ENCODE assay signal across 8 mouse cellular contexts in genomic region chr11:79961346-79962124, GRCm38 (mm10). TPM values are rescaled to one million over a fixed set of nuclear protein-coding genes. Genes with fewer than 3 reads are reported as not detected.
A peak's percentile ranks its signal among the peaks of the same experiment; 100 is the strongest.
DNase-seq lines count a peak whose midpoint lies in the region; ATAC-seq and TF ChIP-seq lines count a peak whose summit lies in the region.

No protein-coding gene starts in this region.

- no peaks in the 10 kb centered on the region for H3K27me3 ChIP-seq in cerebellum, adult 2 months (ENCODE audit: control insufficient read depth, insufficient read depth, low read length)
- peaks cover 15% of the 10 kb centered on the region for H3K27me3 ChIP-seq in erythroblast, embryonic 14.5 days (ENCODE audit: control insufficient read depth)
- no peaks in the 10 kb centered on the region; the same call in 1 of the 2 replicates for H3K27me3 ChIP-seq in kidney, embryonic 16.5 days (ENCODE audit: insufficient read depth, low read length)
- no peaks in the 10 kb centered on the region for H3K27me3 ChIP-seq in midbrain, embryonic 14.5 days (ENCODE audit: control insufficient read depth, insufficient read depth, low read length)

- 7% methylated on average over 27 of the region's 27 CpGs for WGBS in cerebellum, adult 2 months
- WGBS in kidney, embryonic 16.5 days, result 5% methylated on average over 27 of the region's 27 CpGs
- WGBS in midbrain, embryonic 14.5 days, result 6% methylated on average over 27 of the region's 27 CpGs

- H3K4me2 ChIP-seq in kidney, embryonic 16.5 days (replicated peaks; ENCODE audit: low read depth, low read length), result peak overlapping the region; percentile 72
- peak overlapping the region; percentile 90 for H3K4me2 ChIP-seq in midbrain, embryonic 14.5 days (ENCODE audit: low read length)

- no peak overlapping the region for H3K27ac ChIP-seq in cerebellum, adult 2 months (ENCODE audit: insufficient read depth, low read length)
- H3K27ac ChIP-seq in kidney, embryonic 16.5 days (ENCODE audit: low read length), result peak overlapping the region; percentile 85
- H3K27ac ChIP-seq in midbrain, embryonic 14.5 days (replicated peaks; ENCODE audit: low read depth, low read length), result peak overlapping the region; percentile 60; the same call in 1 of the 2 replicates

- no peaks in the 10 kb centered on the region; the same call in 1 of the 2 replicates for H3K4me1 ChIP-seq in cerebellum, adult 2 months (ENCODE audit: control insufficient read depth, insufficient read depth, low read length)
- peaks cover 26% of the 10 kb centered on the region for H3K4me1 ChIP-seq in erythroblast, embryonic 14.5 days (ENCODE audit: control insufficient read depth)
- peaks cover 14% of the 10 kb centered on the region for H3K4me1 ChIP-seq in kidney, embryonic 16.5 days (ENCODE audit: insufficient read depth, low read length)
- peaks cover 8% of the 10 kb centered on the region for H3K4me1 ChIP-seq in midbrain, embryonic 14.5 days (ENCODE audit: control insufficient read depth, insufficient read depth, low read length)

- TF ChIP-seq CTCF in cerebellum, adult 2 months (IDR thresholded peaks at IDR 0.05; ENCODE audit: borderline replicate concordance, insufficient read depth, low read depth, low read length), result no peak

- H3K36me3 ChIP-seq in erythroblast, embryonic 14.5 days (ENCODE audit: control insufficient read depth), result peaks cover 37% of the 10 kb centered on the region
- H3K36me3 ChIP-seq in kidney, embryonic 16.5 days (ENCODE audit: insufficient read depth, low read length), result peaks cover 27% of the 10 kb centered on the region
- H3K36me3 ChIP-seq in midbrain, embryonic 14.5 days (ENCODE audit: control insufficient read depth, insufficient read depth, low read length), result peaks cover 30% of the 10 kb centered on the region

- peak in 1 of 2 experiments; percentile 8 for DNase-seq in cerebellum, adult 2 months
- no peak for DNase-seq in cerebellum, adult 11 months
- peak; percentile 36 for DNase-seq in A20 (ENCODE audit: low read depth, low spot score)
- peak; percentile 1 for DNase-seq in midbrain, embryonic 14.5 days
- no peak for DNase-seq in left cerebral cortex, adult 8-10 months (ENCODE audit: low spot score in 2 of 2)
- DNase-seq in frontal cortex, postnatal 14 days (ENCODE audit: low spot score in 2 of 2), result no peak

- TF ChIP-seq POLR2A in cerebellum, adult 2 months (IDR thresholded peaks at IDR 0.05; ENCODE audit: borderline replicate concordance, insufficient read depth, low read length), result no peak

- peak; percentile 37 for ATAC-seq in kidney, embryonic 16.5 days (ENCODE audit: low FRiP score, low TSS enrichment)
- no peak for ATAC-seq in midbrain, embryonic 14.5 days (ENCODE audit: low FRiP score, low TSS enrichment)

- peak overlapping the region; percentile 90 for H3K4me3 ChIP-seq in cerebellum, adult 2 months (replicated peaks; ENCODE audit: insufficient read depth, low read depth, low read length)
- H3K4me3 ChIP-seq in erythroblast, embryonic 14.5 days (replicated peaks), result peak overlapping the region; percentile 86
- peak overlapping the region; percentile 68 for H3K4me3 ChIP-seq in kidney, embryonic 16.5 days (ENCODE audit: low read length)
- H3K4me3 ChIP-seq in midbrain, embryonic 14.5 days (replicated peaks; ENCODE audit: low read depth, low read length), result peak overlapping the region; percentile 74

- H3K9me3 ChIP-seq in erythroblast, embryonic 14.5 days (ENCODE audit: control insufficient read depth, low read length), result no peaks in the 10 kb centered on the region
- H3K9me3 ChIP-seq in kidney, embryonic 16.5 days (ENCODE audit: low read length), result no peaks in the 10 kb centered on the region
- H3K9me3 ChIP-seq in midbrain, embryonic 14.5 days (ENCODE audit: control insufficient read depth, low read length), result no peaks in the 10 kb centered on the region

- peak overlapping the region; percentile 80 for H3K9ac ChIP-seq in kidney, embryonic 16.5 days (replicated peaks; ENCODE audit: low read length)
- H3K9ac ChIP-seq in midbrain, embryonic 14.5 days (replicated peaks; ENCODE audit: low read length), result peak overlapping the region; percentile 57; the same call in 1 of the 2 replicates

RNA-seq across cellular contexts. Expression of gene Utp6, which starts 0.7 kb away (rescaled TPM):
- 26.1 and 28.3 TPM in 2 replicates for polyA plus RNA-seq in cerebellum, adult 2 months (2012; rRNA removed)
- polyA plus RNA-seq in erythroblast, embryonic 14.5 days (2012), result 0.19 and 0.37 TPM in 2 replicates
- polyA plus RNA-seq in kidney, embryonic 16.5 days (2015; fragmentation: Nextera tagmentation; extraction: Ambion mirVana), result 48.7 and 49.7 TPM in 2 replicates
- polyA plus RNA-seq in midbrain, embryonic 14.5 days (2014; fragmentation: Nextera tagmentation; extraction: Ambion mirVana), result 32.9 and 51.9 TPM in 2 replicates
- total RNA-seq in left cerebral cortex, adult 8-10 months (2022), result 10 to 100 TPM; 25.3 to 31.4 (median 28.2) TPM

RNA-seq across cellular contexts. Expression of gene Suz12, which starts 31.4 kb away (rescaled TPM):
- 23.4 and 25.7 TPM in 2 replicates for polyA plus RNA-seq in cerebellum, adult 2 months (2012; rRNA removed)
- polyA plus RNA-seq in erythroblast, embryonic 14.5 days (2012), result 0.95 and 1.1 TPM in 2 replicates
- 13.7 and 17.9 TPM in 2 replicates for polyA plus RNA-seq in kidney, embryonic 16.5 days (2015; fragmentation: Nextera tagmentation; extraction: Ambion mirVana)
- 18.1 and 21.4 TPM in 2 replicates for polyA plus RNA-seq in midbrain, embryonic 14.5 days (2014; fragmentation: Nextera tagmentation; extraction: Ambion mirVana)
- total RNA-seq in left cerebral cortex, adult 8-10 months (2022), result 10 to 100 TPM; 34.4 to 48.9 (median 44.7) TPM

Comparison
In these comparisons a context has a peak if more than half of its experiments do, and no peak if none do; other contexts are left out.
1. DNase-seq: peak in A20 (single experiment) and midbrain, embryonic 14.5 days (single experiment); none in cerebellum, adult 11 months (single experiment), left cerebral cortex, adult 8-10 months (0 of 2) and frontal cortex, postnatal 14 days (0 of 2).
2. RNA of gene Utp6, which starts 0.7 kb away (polyA plus RNA-seq): 32.9 to 51.9 TPM in midbrain, embryonic 14.5 days, 48.7 to 49.7 TPM in kidney, embryonic 16.5 days and 26.1 to 28.3 TPM in cerebellum, adult 2 months; 0.19 to 0.37 TPM in erythroblast, embryonic 14.5 days; every median in the first group is over 10 times any median in the second.
3. Peak in every context shown above with its lines, with median percentiles within 50 percentile points of each other: H3K4me3 ChIP-seq.